Mouse (Mus musculus) kidney, embryonic 15.5 days (tissue): Measurements from ENCODE around the gene Fbxo42. TPM values are rescaled to one million over a fixed set of nuclear protein-coding genes. Genes with fewer than 3 reads are reported as not detected.

Experiments
- ATAC-seq: fragments of 200-750 bp; cut with Nextera tagmentation; replicated peaks from 2 replicates; pipeline ENCODE4 v1.8.0; 2017; ENCODE audit warnings: moderate TSS enrichment; ENCODE audit not compliant: low FRiP score
- H3K27ac ChIP-seq: fragments of 300-500 bp; sonication (generic); 2 replicates; pipeline ENCODE4 v1.5.1; 2015; ENCODE audit warnings: mild to moderate bottlenecking, inconsistent platforms
- H3K27me3 ChIP-seq: fragments of 300-500 bp; sonication (generic); 2 replicates; pipeline ENCODE4 v1.6.1; 2015; ENCODE audit warnings: inconsistent platforms
- H3K36me3 ChIP-seq: fragments of 300-500 bp; sonication (generic); 2 replicates; pipeline ENCODE4 v1.6.1; 2015; ENCODE audit warnings: inconsistent platforms
- H3K4me1 ChIP-seq: fragments of 300-500 bp; sonication (generic); 2 replicates; pipeline ENCODE4 v1.6.1; 2015; ENCODE audit warnings: inconsistent platforms
- H3K4me2 ChIP-seq: fragments of 300-500 bp; sonication (generic); 2 replicates; pipeline ENCODE4 v1.6.1; 2015; ENCODE audit warnings: moderate library complexity, mild to moderate bottlenecking, inconsistent platforms
- H3K4me3 ChIP-seq: fragments of 300-500 bp; sonication (generic); replicated peaks from 2 replicates; pipeline ENCODE4 v1.5.1; 2015; ENCODE audit warnings: mild to moderate bottlenecking, inconsistent platforms
- H3K9ac ChIP-seq: fragments of 300-500 bp; sonication (generic); 2 replicates; pipeline ENCODE4 v1.6.1; 2015; ENCODE audit warnings: mild to moderate bottlenecking, inconsistent platforms
- H3K9me3 ChIP-seq: fragments of 300-500 bp; sonication (generic); replicated peaks from 2 replicates; pipeline ENCODE4 v1.6.1; 2016; ENCODE audit warnings: inconsistent platforms
- WGBS: fragments of 180-500 bp; shearing (Covaris S2); methylation state at CpG from one replicate; pipeline ENCODE4 v1.1.7; 2015; ENCODE audit warnings: mixed read lengths; 5-methylcytosine and 5-hydroxymethylcytosine counted together
- polyA plus RNA-seq: library from polyadenylated mRNA; unstranded; fragments of >200 nt; fragmentation: Nextera tagmentation; extraction: Ambion mirVana; gene quantifications from 2 replicates; pipeline ENCODE4 v1.2.1, GENCODE M21; 2015

Fbxo42 gene
- polyA plus RNA-seq, 1 experiment from 2014 or later = 23.0 TPM

DNA sequence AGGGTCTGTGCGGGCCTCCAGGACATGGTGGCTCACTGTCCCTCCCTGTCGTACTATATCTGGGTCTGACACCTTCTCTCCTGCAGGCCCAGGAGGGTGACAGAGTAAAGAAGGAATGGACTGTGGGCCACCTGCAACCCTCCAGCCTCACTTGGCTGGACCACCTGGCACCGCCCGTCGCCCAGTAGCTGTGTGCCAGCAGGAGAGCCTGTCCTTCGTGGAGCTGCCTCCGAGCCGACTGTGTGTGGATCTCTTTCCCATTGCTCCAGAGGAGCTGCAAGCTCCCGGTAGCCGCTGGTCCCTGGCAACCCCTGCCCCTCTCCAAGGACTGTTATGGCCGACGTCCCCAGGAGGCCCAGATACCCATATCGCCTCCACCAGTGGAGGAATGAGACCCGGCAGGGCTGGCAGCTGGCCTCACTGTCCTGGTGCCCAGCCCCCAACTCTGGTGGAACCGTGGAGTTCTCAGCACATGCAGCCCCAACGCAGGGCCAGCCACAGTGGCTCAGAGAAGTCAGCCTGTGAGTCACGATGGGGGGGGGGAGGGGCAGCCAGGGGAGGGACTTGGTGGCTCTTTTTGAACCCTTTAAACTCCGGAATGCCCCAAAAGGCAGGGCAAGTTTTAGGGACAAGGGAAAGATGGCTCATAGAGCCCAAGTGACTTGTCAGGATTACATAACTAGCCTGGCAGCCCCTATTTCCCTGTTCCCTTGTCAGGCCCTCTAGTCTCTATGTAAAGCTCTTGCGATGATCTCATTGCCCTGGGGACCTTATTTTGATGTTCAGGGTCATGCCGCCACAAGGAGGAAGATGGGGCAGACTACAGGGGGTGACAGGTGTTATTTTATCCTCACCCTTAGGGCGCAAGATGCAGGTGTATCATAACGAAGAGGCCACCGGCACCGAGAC lies 98.6 kb downstream of the Fbxo42 start:
- Histone ChIP-seq H3K9ac (no peak overlapping the region), H3K27me3 (peaks cover 94% of the 10 kb centered on the region)

DNA sequence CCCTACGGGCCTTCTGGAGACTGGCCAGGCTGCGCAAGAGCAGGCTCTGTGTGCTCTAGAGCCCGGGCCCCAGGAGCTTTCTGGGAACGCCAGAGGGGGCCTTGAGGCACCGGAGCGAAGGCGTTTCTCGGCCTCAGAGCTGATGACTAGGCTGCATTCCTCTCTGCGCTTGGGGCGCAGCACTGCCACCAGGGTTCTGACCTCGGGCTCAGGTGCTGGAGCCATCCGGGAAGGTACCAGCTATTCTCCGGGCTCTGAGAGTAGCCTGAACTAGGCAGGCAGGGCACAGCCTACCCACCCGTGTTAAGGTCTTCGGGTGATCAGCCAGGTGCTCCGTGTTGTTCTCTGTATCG lies 99.3 kb downstream of the Fbxo42 start:
- peaks cover 88% of the 10 kb centered on the region for H3K27me3 ChIP-seq
- peak overlapping the region; percentile 49 for H3K4me3 ChIP-seq
- 8% methylated on average over 17 of the region's 17 CpGs for WGBS
- H3K36me3 ChIP-seq = no peaks in the 10 kb centered on the region
- no peaks in the 10 kb centered on the region for H3K9me3 ChIP-seq
- H3K4me2 ChIP-seq = peak overlapping the region; percentile 79
- peaks cover 68% of the 10 kb centered on the region for H3K4me1 ChIP-seq
- H3K27ac ChIP-seq = no peak overlapping the region
- H3K9ac ChIP-seq = no peak overlapping the region
- no peak for ATAC-seq

More for the DNA sequence above, 98.6 kb downstream of the Fbxo42 start:
- H3K4me1 ChIP-seq = peaks cover 73% of the 10 kb centered on the region
- H3K9me3 ChIP-seq = no peaks in the 10 kb centered on the region
- H3K27ac ChIP-seq = no peak overlapping the region
- 26% methylated on average over 24 of the region's 24 CpGs for WGBS
- ATAC-seq = no peak
- peak overlapping the region; percentile 79 for H3K4me2 ChIP-seq
- H3K36me3 ChIP-seq = no peaks in the 10 kb centered on the region
- peak overlapping the region; percentile 49 for H3K4me3 ChIP-seq

DNA sequence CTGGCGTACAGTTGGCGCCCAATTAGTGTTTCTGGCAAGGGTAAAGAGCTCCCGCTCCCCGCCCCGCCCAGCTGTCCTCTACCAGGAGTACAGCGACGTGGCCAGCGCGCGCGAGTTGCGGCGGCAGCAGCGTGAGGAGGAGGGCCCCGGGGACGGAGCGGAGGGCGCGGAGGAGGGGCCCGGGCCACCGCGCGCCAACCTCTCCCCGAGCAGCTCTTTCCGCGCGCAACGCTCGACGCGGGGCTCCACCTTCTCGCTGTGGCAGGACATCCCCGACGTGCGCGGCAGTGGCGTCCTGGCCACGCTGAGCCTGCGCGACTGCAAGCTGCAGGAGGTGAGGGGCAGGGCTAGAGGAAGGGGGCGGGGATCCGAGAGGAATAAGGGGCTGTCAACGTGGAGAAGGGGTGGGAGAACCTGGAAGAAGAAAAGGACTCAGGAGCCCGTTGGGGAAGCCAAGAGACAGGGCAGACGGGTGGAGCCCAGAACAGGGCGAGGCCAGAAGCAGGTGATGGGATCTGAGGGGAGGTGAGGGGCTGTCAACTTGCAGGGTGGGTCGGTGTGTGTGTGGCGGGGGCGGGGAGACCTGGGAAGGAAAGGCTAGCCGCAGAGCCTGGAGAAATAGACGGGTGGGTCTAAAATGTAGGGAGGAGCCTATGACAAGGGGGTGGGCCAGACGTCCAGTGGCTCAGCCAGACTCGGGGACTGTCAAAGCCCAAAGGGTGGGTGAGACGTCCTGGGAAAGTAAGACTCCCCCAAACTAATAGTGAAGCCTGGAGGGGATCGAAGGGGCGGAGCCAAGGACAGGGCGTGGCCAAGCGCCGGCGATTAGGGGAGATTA lies 100.3 kb downstream of the Fbxo42 start:
- Histone ChIP-seq H3K27ac (no peak overlapping the region), H3K4me1 (peaks cover 58% of the 10 kb centered on the region), H3K27me3 (peaks cover 79% of the 10 kb centered on the region), H3K36me3 (no peaks in the 10 kb centered on the region), H3K4me2 (peak overlapping the region; percentile 79), H3K9ac (peak overlapping the region; percentile 33), H3K9me3 (no peaks in the 10 kb centered on the region), H3K4me3 (peak overlapping the region; percentile 49)
- WGBS = 1% methylated on average over 60 of the region's 60 CpGs
- peak; percentile 27; the same call in 1 of the 2 replicates for ATAC-seq

DNA sequence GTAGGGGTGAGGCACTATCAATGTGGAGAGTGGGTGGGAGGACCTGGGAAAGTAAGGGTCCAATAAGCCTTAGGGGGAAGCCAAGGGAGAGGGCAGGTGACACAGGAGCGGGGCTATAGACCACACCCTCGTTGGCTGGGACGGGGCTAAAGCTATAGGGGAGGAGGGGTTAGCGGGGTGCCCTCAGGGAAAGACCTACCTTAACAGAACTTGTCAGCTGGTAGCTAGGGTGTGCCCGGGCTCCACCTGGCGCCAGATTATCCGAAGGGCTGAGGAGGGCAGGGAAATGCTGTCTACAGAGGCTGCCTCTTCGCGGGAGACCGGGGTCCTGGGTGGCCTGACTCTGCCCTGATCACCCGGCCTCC lies 100.9 kb downstream of the Fbxo42 start:
- ATAC-seq = 0 out of 2 replicates have a peak, but pooled peaks have one; percentile 10
- no peak overlapping the region for H3K27ac ChIP-seq
- no peaks in the 10 kb centered on the region for H3K9me3 ChIP-seq
- H3K4me3 ChIP-seq = peak overlapping the region; percentile 49
- WGBS = 11% methylated on average over 11 of the region's 11 CpGs
- peak overlapping the region; percentile 79 for H3K4me2 ChIP-seq
- peaks cover 52% of the 10 kb centered on the region for H3K4me1 ChIP-seq
- H3K27me3 ChIP-seq = peaks cover 72% of the 10 kb centered on the region
- no peaks in the 10 kb centered on the region for H3K36me3 ChIP-seq
- no peak overlapping the region for H3K9ac ChIP-seq

DNA sequence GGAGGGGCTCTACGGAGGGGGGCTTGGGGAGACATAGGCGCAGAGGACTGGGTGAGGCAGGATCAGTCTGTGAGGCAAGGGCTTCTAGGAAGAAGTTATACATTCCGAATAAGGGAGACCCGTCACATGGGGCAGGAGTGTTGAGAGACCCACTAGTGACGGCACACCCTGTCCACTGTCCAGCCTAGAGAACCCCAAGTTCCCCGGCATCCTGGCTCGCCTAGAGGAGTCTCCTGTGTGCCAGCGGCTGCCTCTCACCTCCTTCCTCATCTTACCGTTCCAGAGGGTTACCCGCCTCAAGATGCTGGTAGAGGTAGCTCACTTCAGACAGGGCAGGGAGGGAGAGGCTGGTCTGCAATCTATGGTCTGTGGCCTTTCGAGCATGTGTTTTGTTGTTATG lies 101.7 kb downstream of the Fbxo42 start:
- WGBS = 78% methylated on average over 11 of the region's 11 CpGs
- Histone ChIP-seq H3K27me3 (peaks cover 65% of the 10 kb centered on the region), H3K4me1 (peaks cover 51% of the 10 kb centered on the region), H3K4me2 (no peak overlapping the region), H3K27ac (no peak overlapping the region), H3K9me3 (no peaks in the 10 kb centered on the region), H3K36me3 (0 out of 2 replicates have a peak, but pooled peaks cover 4% of the 10 kb centered on the region), H3K4me3 (no peak overlapping the region), H3K9ac (no peak overlapping the region)
- ATAC-seq = no peak

DNA sequence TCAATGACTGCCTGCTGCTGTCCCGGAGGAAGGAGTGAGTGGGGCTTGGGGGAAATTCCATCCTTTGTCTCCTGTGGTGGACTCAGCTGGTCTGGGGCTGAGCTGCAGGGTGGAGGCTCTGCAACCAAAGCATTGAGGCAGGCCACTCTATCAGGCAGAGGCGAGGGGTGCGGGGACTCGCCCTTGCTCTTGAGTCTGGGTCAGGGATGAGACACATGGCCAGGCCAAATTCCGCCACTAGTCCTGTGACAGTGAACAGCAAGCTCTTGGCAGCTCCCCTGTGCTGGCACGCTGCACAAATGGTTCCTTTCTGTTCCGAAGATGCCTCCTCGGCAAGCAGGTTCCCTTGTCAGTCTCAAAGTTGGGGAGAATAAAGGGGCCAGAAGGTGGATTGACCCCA lies 103.4 kb downstream of the Fbxo42 start:
- peaks cover 41% of the 10 kb centered on the region for H3K4me1 ChIP-seq
- H3K27ac ChIP-seq = no peak overlapping the region
- WGBS = 76% methylated on average over 8 of the region's 8 CpGs
- no peak overlapping the region for H3K4me2 ChIP-seq
- 0 out of 2 replicates have a peak, but pooled peaks cover 4% of the 10 kb centered on the region for H3K36me3 ChIP-seq
- no peaks in the 10 kb centered on the region for H3K9me3 ChIP-seq
- peaks cover 49% of the 10 kb centered on the region for H3K27me3 ChIP-seq
- no peak overlapping the region for H3K9ac ChIP-seq
- H3K4me3 ChIP-seq = no peak overlapping the region
- no peak for ATAC-seq

DNA sequence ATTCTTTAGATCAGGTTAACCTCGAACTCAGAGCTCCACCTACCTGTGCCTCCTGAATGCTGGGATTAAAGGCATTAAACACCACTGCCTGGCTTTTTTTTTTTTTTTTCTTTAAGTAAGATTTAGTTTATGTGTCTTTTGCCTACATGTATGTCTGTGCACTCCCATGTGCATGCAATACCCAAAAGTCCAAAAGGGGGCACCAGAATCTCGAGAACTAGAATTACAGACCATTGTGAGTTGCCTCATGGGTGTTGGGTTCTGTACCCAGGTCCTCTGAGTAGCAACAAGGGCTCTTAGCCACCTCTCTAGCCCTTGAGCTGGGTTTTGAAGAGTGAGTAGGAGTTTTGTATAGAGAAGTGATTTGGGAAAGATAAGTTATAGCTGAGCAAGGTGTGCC lies 104.9 kb downstream of the Fbxo42 start:
- no peak overlapping the region for H3K4me3 ChIP-seq
- no peak overlapping the region for H3K4me2 ChIP-seq
- peaks cover 14% of the 10 kb centered on the region; the same call in 1 of the 2 replicates for H3K36me3 ChIP-seq
- peaks cover 33% of the 10 kb centered on the region for H3K27me3 ChIP-seq
- WGBS = 74% methylated on average over 2 of the region's 2 CpGs
- no peaks in the 10 kb centered on the region for H3K9me3 ChIP-seq
- ATAC-seq = no peak
- H3K4me1 ChIP-seq = peaks cover 25% of the 10 kb centered on the region
- H3K9ac ChIP-seq = no peak overlapping the region
- no peak overlapping the region for H3K27ac ChIP-seq

Other genes starting within 250 kb of the Fbxo42 start
- 18.7 and 21.4 TPM in 2 replicates for gene Padi2, start 241.6 kb upstream of the Fbxo42 start, polyA plus RNA-seq
- 448 and 457 TPM in 2 replicates for gene Sdhb, start 186.7 kb upstream of the Fbxo42 start, polyA plus RNA-seq
- gene Atp13a2, start 161.0 kb upstream of the Fbxo42 start, polyA plus RNA-seq = 40.5 and 45.3 TPM in 2 replicates
- 340 and 433 TPM in 2 replicates for gene Mfap2, start 137.5 kb upstream of the Fbxo42 start, polyA plus RNA-seq
- gene Crocc, start 87.4 kb upstream of the Fbxo42 start, polyA plus RNA-seq = 8.5 and 9.5 TPM in 2 replicates
- gene Necap2, start 69.6 kb upstream of the Fbxo42 start, polyA plus RNA-seq = 80.0 and 89.4 TPM in 2 replicates
- 0.50 and 0.64 TPM in 2 replicates for gene Spata21, start 59.6 kb upstream of the Fbxo42 start, polyA plus RNA-seq
- 49.6 and 50.4 TPM in 2 replicates for gene Szrd1, start 8.1 kb upstream of the Fbxo42 start, polyA plus RNA-seq
- 5.9 and 6.8 TPM in 2 replicates for gene Rsg1, start 66.0 kb downstream of the Fbxo42 start, polyA plus RNA-seq
- gene Arhgef19, start 91.6 kb downstream of the Fbxo42 start, polyA plus RNA-seq = 7.4 and 9.6 TPM in 2 replicates
- 6.8 and 7.1 TPM in 2 replicates for gene Epha2, start 153.3 kb downstream of the Fbxo42 start, polyA plus RNA-seq
- 2.0 and 2.4 TPM in 2 replicates for gene Fam131c, start 220.3 kb downstream of the Fbxo42 start, polyA plus RNA-seq